Mouse (Mus musculus) ES-E14 (cell line): Measurements from ENCODE around the gene Psma6. TPM values are rescaled to one million over a fixed set of nuclear protein-coding genes. Genes with fewer than 3 reads are reported as not detected.

Experiments used
- DNase-seq: peaks from one replicate; pipeline ENCODE4 v3.0.0-alpha.2; 2013; ENCODE audit warnings: low read depth, low spot score
- H3K27ac ChIP-seq: 2 replicates; pipeline ENCODE4 v1.5.1; 2012; ENCODE audit warnings: low read depth, mild to moderate bottlenecking, low read length, moderate library complexity, mixed read lengths; ENCODE audit not compliant: poor library complexity, insufficient read depth, severe bottlenecking
- H3K36me3 ChIP-seq: 2 replicates; pipeline ENCODE4 v1.6.1; 2012; ENCODE audit warnings: mild to moderate bottlenecking, low read length, moderate library complexity, mixed read lengths; ENCODE audit not compliant: control insufficient read depth, poor library complexity, insufficient read depth, severe bottlenecking
- H3K4me1 ChIP-seq, 2 experiments: fragments of 150-350 bp in 1 of 2; sonication (generic) in 1 of 2; 2 replicates each; pipeline ENCODE4 v1.6.1; 2012; ENCODE audit warnings: low read length in 2 of 2, mild to moderate bottlenecking in 1 of 2, mixed read lengths in 1 of 2; ENCODE audit not compliant: control insufficient read depth in 2 of 2, insufficient read depth in 2 of 2, poor library complexity in 1 of 2
- H3K4me3 ChIP-seq, 2 experiments: fragments of 150-350 bp in 1 of 2; sonication (generic) in 1 of 2; 2 replicates each; pipeline ENCODE4 v1.5.1; 2012; ENCODE audit warnings: low read length in 2 of 2, low read depth in 1 of 2, mild to moderate bottlenecking in 1 of 2, mixed read lengths in 1 of 2; ENCODE audit not compliant: insufficient read depth in 1 of 2, poor library complexity in 1 of 2, severe bottlenecking in 1 of 2
- H3K9ac ChIP-seq: 2 replicates; pipeline ENCODE4 v1.6.1; 2012; ENCODE audit warnings: low read depth, mild to moderate bottlenecking, low read length, mixed read lengths; ENCODE audit not compliant: poor library complexity, insufficient read depth, severe bottlenecking
- H3K9me3 ChIP-seq: fragments of 150-350 bp; sonication (generic); 2 replicates; pipeline ENCODE4 v1.6.1; 2012; ENCODE audit warnings: low read depth, mild to moderate bottlenecking, low read length; ENCODE audit not compliant: control insufficient read depth, insufficient read depth
- CHD2 ChIP-seq: IDR thresholded peaks from 2 replicates; pipeline ENCODE4 v1.6.1; 2014; ENCODE audit warnings: mild to moderate bottlenecking, low read depth, low read length, inconsistent platforms
- HCFC1 ChIP-seq: IDR thresholded peaks from 2 replicates; pipeline ENCODE4 v1.6.1; 2012; ENCODE audit warnings: low read length, inconsistent platforms, borderline replicate concordance; ENCODE audit not compliant: insufficient read depth
- MAFK ChIP-seq: IDR thresholded peaks from 2 replicates; pipeline ENCODE4 v1.6.1; 2014; ENCODE audit warnings: mild to moderate bottlenecking, low read depth, low read length, inconsistent platforms; ENCODE audit not compliant: insufficient read depth
- ZC3H11A ChIP-seq: IDR thresholded peaks from 2 replicates; pipeline ENCODE4 v1.6.1; 2012; ENCODE audit warnings: low read depth, mild to moderate bottlenecking, inconsistent platforms, low read length, borderline replicate concordance
- ZNF384 ChIP-seq: IDR thresholded peaks from 2 replicates; pipeline ENCODE4 v1.6.1; 2012; ENCODE audit warnings: low read depth, low read length, inconsistent platforms
- in situ Hi-C, 2 experiments: fragments of 600-800 bp; cut with MboI; formaldehyde crosslinking; loops; one replicate each; pipeline ENCODE4 v1.15.1; 2025; ENCODE audit warnings: low sequenced_read_pairs in 2 of 2, inconsistent platforms in 1 of 2; ENCODE audit not compliant: unreplicated experiment in 2 of 2
- total RNA-seq: library from RNA; depleted of rRNA; stranded (reverse); fragments of 300-350 nt; gene quantifications from 2 replicates; pipeline ENCODE4 v1.2.3, GENCODE M21; 2012

The Psma6 gene
- total RNA-seq, 1 experiment, result 215 TPM

- Histone ChIP-seq H3K4me3 (no peak overlapping the region), H3K27ac (peak overlapping the region; percentile 70), H3K9ac (no peak overlapping the region), H3K4me1 (peaks cover 35 to 39% of the 10 kb centered on the region in 2 experiments), H3K9me3 (no peaks in the 10 kb centered on the region), H3K36me3 (no peaks in the 10 kb centered on the region)
- peak; percentile 49 for DNase-seq
- TF ChIP-seq HCFC1 (no peak), ZC3H11A (no peak)
- in situ Hi-C loops, result no loop called here
These were observed 1.9 kb downstream of the Psma6 start for GRCm38 (mm10) chr12:55385931-55386330.

- in situ Hi-C loops, result no loop called here
- no peak for TF ChIP-seq MAFK
- Histone ChIP-seq H3K36me3 (no peaks in the 10 kb centered on the region), H3K27ac (peak overlapping the region; percentile 70), H3K4me3 (no peak overlapping the region), H3K9me3 (no peaks in the 10 kb centered on the region), H3K4me1 (peaks cover 35 to 42% of the 10 kb centered on the region in 2 experiments), H3K9ac (no peak overlapping the region; the same call in 1 of the 2 replicates)
- no peak for DNase-seq
These were observed 2.4 kb downstream of the Psma6 start for GRCm38 (mm10) chr12:55386456-55386855.

- in situ Hi-C loops, result no loop called here
- no peak overlapping the region for H3K4me3 ChIP-seq
- H3K9ac ChIP-seq, result no peak overlapping the region
- TF ChIP-seq CHD2 (no peak), HCFC1 (no peak), MAFK (no peak), ZC3H11A (no peak), ZNF384 (no peak)
- no peak for DNase-seq
- H3K36me3 ChIP-seq, result no peaks in the 10 kb centered on the region
- H3K9me3 ChIP-seq, result no peaks in the 10 kb centered on the region
- H3K27ac ChIP-seq, result no peak overlapping the region; the same call in 1 of the 2 replicates
- peaks cover 35 to 40% of the 10 kb centered on the region in 2 experiments for H3K4me1 ChIP-seq
These were observed 3.2 kb downstream of the Psma6 start for GRCm38 (mm10) chr12:55387083-55387787.

GRCm38 (mm10) chr12:55387788-55388465, 3.9 kb downstream of the Psma6 start:
- TF ChIP-seq CHD2, result no peak
- TF ChIP-seq MAFK, result no peak
- TF ChIP-seq ZC3H11A, result no peak
- TF ChIP-seq ZNF384, result no peak
- no peak for TF ChIP-seq HCFC1
- in situ Hi-C loops, result no loop called here
- DNase-seq, result no peak
- H3K9ac ChIP-seq, result no peak overlapping the region
- H3K4me3 ChIP-seq, result no peak overlapping the region
- H3K9me3 ChIP-seq, result no peaks in the 10 kb centered on the region
- peaks cover 35 to 38% of the 10 kb centered on the region in 2 experiments for H3K4me1 ChIP-seq
- peak overlapping the region; percentile 45; the same call in 1 of the 2 replicates for H3K27ac ChIP-seq
- no peaks in the 10 kb centered on the region for H3K36me3 ChIP-seq
